Mouse (Mus musculus) adrenal gland, adult 2 months (tissue): ENCODE measurements around the gene Phtf2. TPM values are rescaled to one million over a fixed set of nuclear protein-coding genes. Genes with fewer than 3 reads are reported as not detected.
"Not testable (repeated sequence)": the region's sequence is repeated elsewhere in the genome, so short reads cannot be mapped to it uniquely, and the experiment has no call there.

ENCODE experiments used
- DNase-seq: peaks from one replicate; pipeline ENCODE4 v3.0.0; 2021
- polyA plus RNA-seq: library from polyadenylated mRNA; depleted of rRNA; stranded (reverse); fragments of >200 nt; gene quantifications from 2 replicates; pipeline ENCODE4 v1.2.3, GENCODE M21; 2012
- total RNA-seq, 2 experiments: library from RNA; stranded (reverse); gene quantifications; 2 replicates each; pipeline ENCODE4 v1.2.3; 2021

Phtf2 gene
- total and polyA plus RNA-seq, 3 experiments = 0.56 to 11.0 (median 9.0) TPM

GRCm38 (mm10) chr5:20773341-20773740 lies 108.6 kb downstream of the Phtf2 start:
- DNase-seq = no peak

DNA sequence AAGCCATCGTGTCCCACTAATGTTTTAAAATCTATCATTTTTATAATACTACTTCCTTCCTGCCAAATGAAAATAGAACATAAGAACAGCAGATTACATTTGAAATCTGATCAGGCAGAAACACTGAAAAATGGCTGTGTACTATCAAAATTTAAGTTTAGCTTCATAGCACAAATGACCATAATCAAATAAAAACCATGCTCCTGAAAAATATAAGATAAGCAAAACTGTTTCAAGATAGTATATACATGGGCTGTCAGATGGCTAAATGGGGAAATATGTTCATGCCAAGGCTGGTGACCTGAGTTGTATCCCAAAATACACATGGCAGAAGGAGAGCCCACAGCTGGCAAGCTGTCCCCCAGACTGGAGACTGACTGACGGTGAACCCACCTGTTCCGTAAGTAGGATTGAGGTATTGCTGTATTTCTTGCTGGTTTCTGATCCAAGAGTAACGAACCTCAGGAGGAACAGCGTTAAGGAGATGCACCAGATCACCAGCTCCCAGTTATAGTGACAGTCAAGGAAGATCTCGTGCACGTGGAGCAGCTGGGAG lies 116.5 kb downstream of the Phtf2 start:
- no peak for DNase-seq

GRCm38 (mm10) chr5:20762441-20762840 lies 119.5 kb downstream of the Phtf2 start:
- not testable (repeated sequence) for DNase-seq

DNA sequence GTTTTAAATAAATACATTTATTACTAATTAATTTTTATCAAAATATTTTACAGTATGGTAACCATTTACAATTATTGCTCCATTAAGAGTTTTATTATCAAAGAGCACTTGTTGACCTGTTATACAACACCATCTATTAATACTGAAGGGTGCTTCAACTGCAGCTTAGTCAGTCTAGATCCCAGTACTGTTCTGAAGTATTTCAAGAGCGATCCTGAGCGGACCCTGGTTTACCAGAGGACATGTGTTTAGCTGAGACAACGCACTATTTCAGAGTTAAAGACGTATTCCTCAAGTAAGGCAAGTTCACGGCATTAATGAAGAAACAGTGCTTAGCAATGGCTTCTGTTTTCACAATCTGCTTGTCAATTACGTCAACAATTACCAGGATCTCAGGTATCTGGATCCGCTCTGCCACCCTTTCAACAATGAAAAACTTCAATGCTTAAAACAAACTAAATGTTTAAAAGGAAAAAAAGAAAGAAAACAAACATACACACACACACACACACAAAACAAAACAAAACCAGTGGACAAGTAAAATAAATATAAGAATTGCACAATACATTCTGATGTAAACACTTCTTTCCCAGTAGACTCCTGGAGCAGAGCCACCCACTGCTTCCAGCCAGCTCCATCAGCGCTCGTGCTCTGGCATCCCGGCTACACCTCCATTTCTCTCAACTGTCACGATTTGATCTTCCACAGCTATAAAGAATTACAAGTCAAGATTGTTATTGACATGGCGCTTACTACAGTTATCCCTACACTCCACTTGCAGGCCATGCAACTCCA lies 121.4 kb downstream of the Phtf2 start:
- no peak for DNase-seq

DNA sequence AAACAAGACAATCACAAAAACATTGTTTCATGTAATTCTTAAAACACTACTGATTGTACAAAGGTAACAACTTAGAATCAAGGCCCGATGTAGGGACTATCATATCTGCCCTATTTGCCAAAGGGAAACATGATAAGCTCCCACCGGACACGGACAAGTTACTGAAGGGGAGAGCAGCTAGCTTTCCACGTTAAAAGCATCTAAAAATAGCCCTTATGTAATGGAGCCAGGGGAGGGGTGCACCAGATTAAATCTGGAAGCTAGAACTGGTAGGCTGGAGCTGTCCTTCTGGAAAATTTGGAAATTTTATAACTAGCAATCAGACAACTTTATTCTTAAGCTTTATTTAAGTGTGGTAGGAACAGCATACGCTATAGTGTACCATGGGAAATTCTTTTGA lies 122.2 kb downstream of the Phtf2 start:
- no peak for DNase-seq

DNA sequence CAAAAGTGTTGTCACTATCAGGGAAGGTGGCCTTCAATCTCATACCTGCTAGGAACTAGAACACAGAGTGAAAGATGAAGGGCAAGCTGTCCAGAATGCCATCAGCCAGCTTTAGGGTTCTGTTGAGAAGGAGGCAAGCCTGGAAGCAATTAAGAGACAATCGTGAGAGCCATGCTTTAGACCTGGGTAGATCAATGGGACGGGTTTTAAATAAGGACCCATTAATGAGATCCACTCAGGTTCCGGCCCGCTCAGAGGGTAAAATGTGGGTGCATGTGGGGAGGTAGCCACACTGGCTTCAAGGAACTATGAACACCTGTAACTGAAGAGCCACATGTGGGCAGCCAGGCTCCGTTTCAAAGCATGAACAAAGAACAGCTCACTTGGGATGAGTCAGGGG lies 128.0 kb downstream of the Phtf2 start:
- DNase-seq = no peak

- DNase-seq = no peak
Measured at GRCm38 (mm10) chr5:20753096-20753495, 128.8 kb downstream of the Phtf2 start.

GRCm38 (mm10) chr5:20751696-20752095 lies 130.2 kb downstream of the Phtf2 start:
- DNase-seq = no peak

DNA sequence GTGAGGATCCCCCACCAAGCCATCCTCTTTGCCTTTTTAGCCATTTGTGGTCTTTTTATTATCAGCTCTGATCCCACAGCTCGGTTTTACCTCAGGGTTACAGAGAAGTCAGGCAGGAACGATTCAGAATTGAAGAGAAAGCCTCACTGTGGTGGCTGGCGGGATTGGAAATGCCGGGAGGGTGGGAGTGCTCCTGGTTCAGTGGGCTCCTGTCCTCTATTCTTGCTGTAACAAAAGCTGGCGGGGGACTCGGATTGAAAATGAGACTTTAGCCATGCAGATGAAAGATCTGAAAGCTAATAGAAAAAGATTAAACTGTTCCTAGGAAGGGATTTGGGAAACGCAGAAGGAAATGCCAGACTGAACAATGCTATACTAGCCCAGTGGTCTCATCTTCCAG lies 130.9 kb downstream of the Phtf2 start:
- no peak for DNase-seq

- DNase-seq = no peak
Measured at GRCm38 (mm10) chr5:20749535-20749934, 132.4 kb downstream of the Phtf2 start.

DNA sequence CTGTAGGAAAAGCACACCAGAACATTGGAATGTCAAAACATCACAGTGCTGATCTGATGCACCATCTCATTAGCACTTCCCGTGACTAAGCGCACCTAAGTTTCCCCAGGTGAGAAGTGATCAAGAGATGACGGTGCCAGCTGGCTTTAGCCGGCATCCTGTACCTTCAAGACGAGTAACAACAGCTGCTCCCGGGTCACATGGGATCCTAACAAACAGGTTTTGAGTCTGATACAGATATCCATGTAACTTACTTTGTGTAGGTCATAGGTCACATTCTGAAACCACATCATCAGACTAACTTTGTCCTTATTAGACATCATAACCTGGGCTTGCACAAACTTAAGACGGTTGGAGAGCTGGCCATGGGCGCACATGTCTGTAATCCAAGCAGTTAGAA lies 133.1 kb downstream of the Phtf2 start:
- no peak for DNase-seq

- no peak for DNase-seq
Measured at GRCm38 (mm10) chr5:20748142-20748541, 133.8 kb downstream of the Phtf2 start.

DNA sequence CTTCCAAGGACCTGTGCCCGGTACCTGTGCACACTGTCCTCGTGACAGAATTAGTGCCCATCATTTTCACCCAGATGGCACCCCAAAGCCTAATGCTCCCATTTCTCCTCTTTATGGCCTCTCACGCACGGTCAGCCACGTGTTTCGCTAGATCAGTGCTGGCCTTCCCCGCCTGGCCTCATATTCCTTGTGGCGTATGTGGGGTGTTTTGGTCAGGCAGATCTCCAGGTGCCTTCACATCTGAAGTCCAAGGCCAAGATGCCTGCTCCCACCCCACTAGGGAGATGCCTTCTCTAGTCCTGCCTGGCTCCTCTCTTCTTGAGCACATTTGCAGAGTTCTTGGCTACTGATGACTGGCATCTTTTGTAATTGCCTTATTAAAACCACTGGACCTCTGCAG lies 140.0 kb downstream of the Phtf2 start:
- DNase-seq = no peak

GRCm38 (mm10) chr5:20741193-20741592 lies 140.7 kb downstream of the Phtf2 start:
- DNase-seq = no peak

DNA sequence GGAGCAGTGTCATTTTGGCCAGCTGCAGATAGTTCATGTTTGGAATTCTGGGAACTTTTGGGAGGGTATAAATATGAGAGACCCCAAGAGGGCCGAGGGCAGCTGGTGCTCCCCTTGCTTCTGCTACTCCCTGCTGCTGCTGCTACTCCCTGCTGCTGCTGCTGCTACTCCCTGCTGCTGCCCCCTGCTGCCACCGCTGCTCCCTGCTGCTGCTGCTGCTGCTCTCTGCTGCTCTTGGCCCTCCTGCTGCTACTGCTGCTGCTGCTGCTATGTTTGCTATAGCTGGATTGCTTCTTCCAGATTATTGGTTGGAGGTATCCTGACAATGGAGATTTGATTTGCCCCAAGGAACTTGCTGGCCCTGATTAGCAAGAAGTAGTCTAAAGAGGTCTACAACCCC lies 143.1 kb downstream of the Phtf2 start:
- no peak for DNase-seq

GRCm38 (mm10) chr5:20723226-20723625 lies 158.7 kb downstream of the Phtf2 start:
- DNase-seq = not testable (repeated sequence)

- DNase-seq = peak; percentile 22
Measured at GRCm38 (mm10) chr5:20720201-20720900, 161.6 kb downstream of the Phtf2 start.

DNA sequence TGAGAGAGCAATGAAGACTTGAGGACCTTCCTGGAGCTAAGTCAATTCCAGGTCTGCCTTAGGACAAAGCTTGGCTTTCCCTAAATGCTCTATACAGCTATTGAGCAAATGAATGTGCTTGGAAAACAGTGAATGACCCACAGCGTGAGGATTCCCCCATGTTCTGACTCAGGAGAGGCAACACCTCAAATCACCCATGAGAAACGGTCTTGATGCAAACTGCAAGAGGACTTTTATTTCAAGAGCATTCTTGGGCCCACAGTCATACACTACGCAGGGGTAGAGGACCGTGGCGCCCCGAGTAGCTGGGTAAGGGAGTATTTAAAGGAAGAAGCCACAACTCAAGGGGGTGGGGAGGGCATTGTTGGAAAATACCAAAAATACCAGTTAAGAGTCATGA lies 165.9 kb downstream of the Phtf2 start:
- not testable (repeated sequence) for DNase-seq

DNA sequence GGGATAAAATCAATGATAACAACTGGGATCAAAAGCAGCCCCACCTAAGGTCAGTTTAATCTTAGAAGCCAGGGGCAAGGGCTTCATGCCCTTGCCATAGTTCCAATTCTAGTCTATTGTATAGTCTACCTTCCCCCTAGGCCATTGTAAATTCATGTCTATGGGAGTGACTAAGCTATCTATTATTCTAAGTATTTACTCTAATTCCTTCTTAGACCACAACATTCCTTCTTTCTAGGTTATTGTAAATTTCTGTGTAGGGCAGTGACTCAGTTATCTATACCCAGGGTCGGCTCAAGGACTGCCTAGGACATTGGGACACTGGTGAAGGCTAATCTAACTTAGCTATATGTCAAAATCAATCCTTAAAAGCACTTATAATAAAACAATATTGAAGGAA lies 167.3 kb downstream of the Phtf2 start:
- not testable (repeated sequence) for DNase-seq

DNA sequence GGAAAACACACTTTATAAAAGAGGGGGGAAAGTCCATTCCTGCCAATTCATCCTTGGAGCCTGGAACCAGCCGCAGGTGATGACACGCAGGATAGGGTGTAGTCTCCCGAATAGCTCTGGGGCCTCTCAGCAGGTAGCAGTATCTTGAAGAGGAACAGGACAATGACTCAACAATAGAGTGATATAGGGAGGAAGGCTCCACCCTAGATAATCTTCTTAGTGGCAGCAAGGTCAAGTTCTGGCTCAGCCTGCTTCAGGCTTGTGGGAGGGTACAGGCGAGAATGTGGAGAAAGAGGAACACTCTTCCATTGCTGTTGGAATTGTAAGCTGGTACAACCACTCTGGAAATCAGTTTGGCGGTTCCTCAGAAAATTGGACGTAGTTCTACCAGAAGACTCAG lies 171.1 kb downstream of the Phtf2 start:
- not testable (repeated sequence) for DNase-seq
